Mouse (Mus musculus) liver, embryonic 14.5 days (tissue): ENCODE data around the gene Grasp. TPM values are rescaled to one million over a fixed set of nuclear protein-coding genes. Genes with fewer than 3 reads are reported as not detected.

Experiments
- ATAC-seq: fragments of 200-750 bp; cut with Nextera tagmentation; 2 replicates; pipeline ENCODE4 v1.8.0; 2017; ENCODE audit warnings: moderate number of reproducible peaks, mild to moderate bottlenecking, moderate library complexity; ENCODE audit not compliant: insufficient read depth
- DNase-seq, 3 experiments: peaks; one replicate each; pipeline ENCODE4 v3.0.0-alpha.2; 2012 to 2013; ENCODE audit warnings: low read depth in 3 of 3, low spot score in 3 of 3
- H3K27ac ChIP-seq: fragments of 300-500 bp; sonication (generic); 2 replicates; pipeline ENCODE4 v1.5.1; 2014; ENCODE audit warnings: moderate library complexity, mild to moderate bottlenecking, control low read depth, inconsistent platforms
- H3K27me3 ChIP-seq: fragments of 300-500 bp; sonication (generic); 2 replicates; pipeline ENCODE4 v1.6.1; 2014; ENCODE audit warnings: mild to moderate bottlenecking, low read length, moderate library complexity; ENCODE audit not compliant: control insufficient read depth, insufficient read depth
- H3K36me3 ChIP-seq: fragments of 300-500 bp; sonication (generic); replicated peaks from 2 replicates; pipeline ENCODE4 v1.6.1; 2014; ENCODE audit warnings: low read depth; ENCODE audit not compliant: control insufficient read depth, insufficient read depth
- H3K4me1 ChIP-seq, 2 experiments: fragments of 200-500 bp in 1 of 2; fragments of 300-500 bp in 1 of 2; sonication (generic) in 1 of 2; replicated peaks; 2 replicates each; pipeline ENCODE4 v1.6.1; 2012 to 2014; ENCODE audit warnings: antibody characterized with exemption in 1 of 2, inconsistent platforms in 1 of 2, low read length in 1 of 2; ENCODE audit not compliant: control insufficient read depth in 2 of 2, insufficient read depth in 2 of 2
- H3K4me2 ChIP-seq: fragments of 300-500 bp; sonication (generic); 2 replicates; pipeline ENCODE4 v1.6.1; 2014; ENCODE audit warnings: low read depth, mild to moderate bottlenecking, control low read depth, moderate library complexity
- H3K4me3 ChIP-seq, 2 experiments: fragments of 200-500 bp in 1 of 2; fragments of 300-500 bp in 1 of 2; sonication (generic) in 1 of 2; 2 replicates each; pipeline ENCODE4 v1.5.1; 2012 to 2014; ENCODE audit warnings: low read depth in 2 of 2, low read length in 2 of 2, mild to moderate bottlenecking in 2 of 2, control low read depth in 1 of 2, inconsistent platforms in 1 of 2, moderate library complexity in 1 of 2; ENCODE audit not compliant: insufficient read depth in 1 of 2
- H3K9ac ChIP-seq: fragments of 300-500 bp; sonication (generic); replicated peaks from 2 replicates; pipeline ENCODE4 v1.6.1; 2014; ENCODE audit warnings: mild to moderate bottlenecking, control low read depth, moderate library complexity
- H3K9me3 ChIP-seq: fragments of 300-500 bp; sonication (generic); 2 replicates; pipeline ENCODE4 v1.6.1; 2016; ENCODE audit warnings: low read length, mixed read lengths; ENCODE audit not compliant: control insufficient read depth
- CTCF ChIP-seq: IDR thresholded peaks from 2 replicates; pipeline ENCODE4 v1.5.1; 2016; ENCODE audit warnings: antibody characterized with exemption, low read depth, control low read depth
- EP300 ChIP-seq: IDR thresholded peaks from 2 replicates; pipeline ENCODE4 v1.6.1; 2016; ENCODE audit warnings: antibody characterized with exemption, low read depth
- WGBS: fragments of 180-500 bp; shearing (Covaris S2); extraction: QIAGEN DNeasy Blood & Tissue Kit; methylation state at CpG from one replicate; pipeline ENCODE4 v1.1.7; 2014; ENCODE audit not compliant: insufficient replicate concordance; 5-methylcytosine and 5-hydroxymethylcytosine counted together
- polyA plus RNA-seq, 2 experiments: library from polyadenylated mRNA; depleted of rRNA in 1 of 2; stranded (reverse) in 1 of 2; unstranded in 1 of 2; fragments of >200 nt; fragmentation: Nextera tagmentation in 1 of 2; extraction: Ambion mirVana in 1 of 2; gene quantifications; 2 replicates each; pipeline versions ENCODE4 v1.2.1 to v1.2.3; 2012 to 2014

Grasp gene
- polyA plus RNA-seq (2012; rRNA removed) = 0.50 and 0.73 TPM in 2 replicates
- polyA plus RNA-seq (2014; fragmentation: Nextera tagmentation; extraction: Ambion mirVana) = 0.13 and 0.27 TPM in 2 replicates

DNA sequence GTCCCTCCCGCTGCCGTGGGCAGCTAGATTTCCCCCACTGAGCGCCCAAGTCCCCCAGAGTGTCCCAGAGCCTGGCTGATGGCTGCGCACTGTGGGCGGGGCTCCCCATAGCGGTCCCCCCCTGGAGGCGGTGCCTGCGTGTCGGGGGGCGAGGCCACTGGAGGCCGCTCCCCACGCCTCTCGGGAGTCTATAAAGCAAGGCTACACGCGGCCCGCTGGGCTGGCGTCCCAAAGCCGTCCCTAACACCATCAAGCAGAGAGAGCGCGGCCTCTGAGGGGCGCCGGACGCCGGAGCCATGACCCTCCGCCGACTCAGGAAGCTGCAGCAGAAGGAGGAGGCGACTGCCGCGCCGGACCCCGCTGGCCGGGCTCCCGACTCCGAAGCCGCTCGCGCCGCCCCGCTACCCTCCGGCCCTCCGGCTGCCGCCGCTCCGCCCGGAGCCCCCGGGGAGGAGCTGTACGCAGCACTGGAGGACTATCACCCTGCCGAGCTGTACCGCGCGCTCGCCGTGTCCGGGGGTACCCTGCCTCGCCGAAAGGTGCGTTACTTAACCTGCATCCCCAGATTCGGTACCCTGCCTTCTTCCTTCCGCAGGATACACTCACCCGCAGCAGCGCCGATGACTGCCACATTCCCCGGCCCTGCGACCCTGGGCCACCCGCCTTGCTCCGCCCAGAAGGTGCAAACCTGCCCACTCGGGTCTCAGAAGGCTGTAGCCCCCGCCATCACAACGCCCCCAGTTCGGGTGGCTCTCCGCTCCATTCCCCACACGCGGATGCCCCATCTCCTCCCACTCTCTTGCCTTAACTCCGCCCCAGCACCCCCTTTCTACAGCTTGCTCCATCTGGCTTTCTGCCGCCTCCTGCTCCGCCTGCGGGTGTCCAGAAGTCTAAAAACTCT is at the start of gene Grasp:
Gene Grasp, plus strand, starts transcription at position 183 of the 901 bp plus-strand sequence.
- Histone ChIP-seq H3K9me3 (no peaks in the 10 kb centered on the region), H3K36me3 (no peaks in the 10 kb centered on the region), H3K4me3 (peak within 1 kb of the TSS; percentile 53 to 54), H3K4me2 (peak within 1 kb of the TSS; percentile 67), H3K27ac (no peak within 1 kb of the TSS), H3K4me1 (no peaks in the 10 kb centered on the region), H3K9ac (no peak within 1 kb of the TSS), H3K27me3 (peaks cover 41% of the 10 kb centered on the region)
- DNase-seq (no peak), ATAC-seq (peak; percentile 64)
- whole genome bisulfite sequencing = under 1% methylated on average over 63 of the region's 77 CpGs
- no peak for TF ChIP-seq EP300
- no peak for TF ChIP-seq CTCF

GRCm38 (mm10) chr15:101174294-101175130 is 49.5 kb upstream of the Grasp start:
- Histone ChIP-seq H3K4me2 (peak overlapping the region; percentile 69), H3K9me3 (no peaks in the 10 kb centered on the region), H3K27me3 (peaks cover 11% of the 10 kb centered on the region; the same call in 1 of the 2 replicates), H3K4me1 (peaks cover 20 to 40% of the 10 kb centered on the region in 2 experiments), H3K4me3 (peak overlapping the region; percentile 70 to 73), H3K27ac (no peak overlapping the region), H3K9ac (peak overlapping the region; percentile 50), H3K36me3 (no peaks in the 10 kb centered on the region)
- DNase-seq (no peak), ATAC-seq (0 out of 2 replicates have a peak, but pooled peaks have one; percentile 4)
- 1% methylated on average over 30 of the region's 46 CpGs for WGBS
- TF ChIP-seq CTCF = no peak

- no peak overlapping the region for H3K9ac ChIP-seq
- no peak for ATAC-seq
- no peaks in the 10 kb centered on the region for H3K36me3 ChIP-seq
- H3K4me2 ChIP-seq = peak overlapping the region; percentile 69
- no peaks in the 10 kb centered on the region for H3K9me3 ChIP-seq
- H3K27me3 ChIP-seq = peaks cover 11% of the 10 kb centered on the region; the same call in 1 of the 2 replicates
- H3K27ac ChIP-seq = no peak overlapping the region
- WGBS = 8% methylated on average over 5 of the region's 5 CpGs
- peaks cover 17 to 36% of the 10 kb centered on the region in 2 experiments for H3K4me1 ChIP-seq
- no peak for DNase-seq
- no peak for TF ChIP-seq CTCF
- no peak for TF ChIP-seq EP300
- peak overlapping the region; percentile 70 to 73 for H3K4me3 ChIP-seq
Measured at GRCm38 (mm10) chr15:101175131-101175460, 48.9 kb upstream of the Grasp start.

DNA sequence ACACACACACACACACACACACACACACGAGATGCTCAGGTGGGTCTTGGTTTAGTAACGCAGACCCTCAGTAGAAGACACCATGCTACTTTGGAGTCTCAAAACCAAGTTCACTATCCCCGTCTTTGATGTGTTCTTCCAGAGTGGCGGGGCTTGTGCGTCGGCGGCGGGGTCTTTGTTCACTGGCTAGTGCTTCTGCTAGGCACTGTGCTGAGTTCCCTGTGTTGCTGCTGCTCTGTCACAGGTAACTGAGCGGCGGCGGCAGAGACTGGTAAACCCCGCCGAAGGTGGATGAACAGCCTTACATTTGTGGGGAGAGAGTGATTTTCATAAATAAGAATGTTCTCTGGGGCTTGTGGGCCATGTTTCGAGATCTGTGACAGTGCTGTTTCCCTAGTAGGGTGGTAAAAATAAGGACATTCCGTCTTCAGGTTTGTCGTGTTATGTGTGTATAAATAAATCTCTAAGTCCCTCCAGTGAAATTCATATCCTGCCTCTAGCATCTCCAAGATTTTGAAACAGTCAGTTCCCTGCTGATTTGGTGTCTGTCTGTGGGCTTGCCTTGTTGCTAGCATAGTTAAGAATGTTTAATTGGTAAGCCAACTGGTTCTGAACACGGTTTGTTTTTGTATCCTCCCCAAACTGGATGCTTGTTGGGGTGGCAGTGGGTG is 48.2 kb upstream of the Grasp start:
- peak overlapping the region; percentile 69 for H3K4me2 ChIP-seq
- peaks cover 15 to 31% of the 10 kb centered on the region in 2 experiments; a peak in 3 of 4 replicates for H3K4me1 ChIP-seq
- DNase-seq = no peak
- peaks cover 11% of the 10 kb centered on the region; the same call in 1 of the 2 replicates for H3K27me3 ChIP-seq
- TF ChIP-seq CTCF = no peak
- TF ChIP-seq EP300 = no peak
- H3K27ac ChIP-seq = no peak overlapping the region
- peak overlapping the region; percentile 5 to 73; a peak in 1 of 4 replicates for H3K4me3 ChIP-seq
- 11% methylated on average over 17 of the region's 17 CpGs for WGBS
- no peaks in the 10 kb centered on the region for H3K9me3 ChIP-seq
- no peak for ATAC-seq
- H3K9ac ChIP-seq = no peak overlapping the region
- no peaks in the 10 kb centered on the region for H3K36me3 ChIP-seq
